Mouse (Mus musculus): ENCODE measurements around the gene Pcnt.

GRCm38 (mm10) chr10:76488265-76488664, 45.7 kb upstream of the Pcnt start:
- no peak for TF ChIP-seq EP300 (IDR thresholded peaks at IDR 0.05; ENCODE audit: low read depth)
- no peak for TF ChIP-seq CTCF (IDR thresholded peaks at IDR 0.05; ENCODE audit: low read depth)
